22 mouse cellular contexts compared by ENCODE assay signal in the genomic region with DNA sequence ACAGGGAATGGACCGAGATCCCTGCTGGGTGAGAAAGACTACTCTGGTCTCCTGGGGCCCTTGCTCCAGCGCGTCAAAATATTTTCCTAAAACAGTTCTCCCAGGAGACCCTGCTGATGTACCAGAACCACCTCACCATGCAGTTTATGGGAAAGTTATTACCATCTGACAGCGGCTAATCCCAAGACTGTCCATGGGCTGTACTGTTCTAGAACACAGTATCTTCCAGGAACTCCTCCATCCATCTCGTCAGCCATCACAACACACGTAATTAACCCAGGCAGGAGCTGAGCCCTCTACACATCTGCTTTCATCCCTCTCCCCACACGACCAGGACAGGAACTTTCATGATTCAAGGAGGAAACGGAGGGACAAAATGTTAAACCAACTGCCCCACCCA. TPM values are rescaled to one million over a fixed set of nuclear protein-coding genes. Genes with fewer than 3 reads are reported as not detected.
A peak's percentile ranks its signal among the peaks of the same experiment; 100 is the strongest.
DNase-seq lines count a peak whose midpoint lies in the region; ATAC-seq and TF ChIP-seq lines count a peak whose summit lies in the region.
"Had no signal": no experiment of that assay in that cellular context is flagged by ENCODE, and none has a peak within 500 bp of the region (broad histone marks: within the 10 kb centered on the region; RNA-seq: fewer than 3 reads in every experiment).

No protein-coding gene starts in this region.

- no peak overlapping the region for H3K27ac ChIP-seq in heart, embryonic 11.5 days (ENCODE audit: low read depth, low read length)
- H3K27ac ChIP-seq in limb, embryonic 15.5 days, result no peak overlapping the region
- no peak overlapping the region for H3K27ac ChIP-seq in limb, embryonic 10.5 days
- H3K27ac ChIP-seq in lung, postnatal 0 days (ENCODE audit: low read length), result no peak overlapping the region
- H3K27ac ChIP-seq in stomach, postnatal 0 days (replicated peaks), result no peak overlapping the region

- H3K4me1 ChIP-seq in heart, embryonic 11.5 days (ENCODE audit: control insufficient read depth, insufficient read depth, low read length), result peaks cover 3% of the 10 kb centered on the region; the same call in 1 of the 2 replicates
- no peaks in the 10 kb centered on the region for H3K4me1 ChIP-seq in limb, embryonic 15.5 days
- H3K4me1 ChIP-seq in limb, embryonic 10.5 days, result no peaks in the 10 kb centered on the region
- peaks cover 5% of the 10 kb centered on the region; the same call in 1 of the 2 replicates for H3K4me1 ChIP-seq in lung, postnatal 0 days (ENCODE audit: insufficient read depth, low read depth, low read length)
- no peaks in the 10 kb centered on the region; the same call in 1 of the 2 replicates for H3K4me1 ChIP-seq in stomach, postnatal 0 days (replicated peaks; ENCODE audit: control insufficient read depth, insufficient read depth)

- DNase-seq in heart, adult 11 months, result peak; percentile 92
- no peak for DNase-seq in limb, embryonic 10.5 days (ENCODE audit: low spot score)
- DNase-seq in lung, postnatal 0 days (ENCODE audit: low spot score), result no peak
- no peak for DNase-seq in lung, adult 18-20 months
- no peak for DNase-seq in stomach, postnatal 0 days (ENCODE audit: low spot score)
- no peak for DNase-seq in right cerebral cortex, postnatal 14 days
- DNase-seq: adrenal gland, adult 8-10 months; adrenal gland, postnatal 10 days; adrenal gland, postnatal 14 days; adrenal gland, postnatal 25 days; adrenal gland, postnatal 36 days; B cell, adult 2 months; cerebellum, adult 11 months; cerebellum, adult 11-12 months had no signal

- no peak overlapping the region for H3K4me3 ChIP-seq in heart, embryonic 11.5 days (ENCODE audit: low read depth, low read length)
- no peak overlapping the region for H3K4me3 ChIP-seq in limb, embryonic 15.5 days
- H3K4me3 ChIP-seq in limb, embryonic 10.5 days, result no peak overlapping the region
- H3K4me3 ChIP-seq in lung, postnatal 0 days (ENCODE audit: low read depth, low read length), result no peak overlapping the region
- H3K4me3 ChIP-seq in stomach, postnatal 0 days (ENCODE audit: low read depth, low read length), result no peak overlapping the region

- no peak for TF ChIP-seq CTCF in lung, postnatal 0 days (IDR thresholded peaks at IDR 0.05)
- TF ChIP-seq CTCF in stomach, postnatal 0 days (IDR thresholded peaks at IDR 0.05; ENCODE audit: low read depth), result no peak

- H3K4me2 ChIP-seq in heart, embryonic 11.5 days, result no peak overlapping the region
- H3K4me2 ChIP-seq in limb, embryonic 15.5 days, result no peak overlapping the region
- no peak overlapping the region for H3K4me2 ChIP-seq in lung, postnatal 0 days (replicated peaks; ENCODE audit: low read depth, low read length)
- H3K4me2 ChIP-seq in stomach, postnatal 0 days (replicated peaks; ENCODE audit: low read depth), result no peak overlapping the region

- peak; percentile 80 for TF ChIP-seq EP300 in lung, postnatal 0 days (IDR thresholded peaks at IDR 0.05)
- no peak for TF ChIP-seq EP300 in stomach, postnatal 0 days (optimal IDR thresholded peaks at IDR 0.05)

- 71% methylated on average over 8 of the region's 8 CpGs for WGBS in heart, embryonic 11.5 days (ENCODE audit: insufficient replicate concordance)
- WGBS in limb, embryonic 15.5 days, result 63% methylated on average over 8 of the region's 8 CpGs
- 65% methylated on average over 8 of the region's 8 CpGs for WGBS in limb, embryonic 10.5 days
- 53% methylated on average over 8 of the region's 8 CpGs for WGBS in lung, postnatal 0 days
- WGBS in stomach, postnatal 0 days, result 50% methylated on average over 8 of the region's 8 CpGs

- no peak overlapping the region for H3K9ac ChIP-seq in heart, embryonic 11.5 days (ENCODE audit: low read depth, low read length)
- no peak overlapping the region for H3K9ac ChIP-seq in limb, embryonic 15.5 days
- no peak overlapping the region for H3K9ac ChIP-seq in lung, postnatal 0 days (replicated peaks; ENCODE audit: low read depth)
- H3K9ac ChIP-seq in stomach, postnatal 0 days (ENCODE audit: low read length), result no peak overlapping the region

- no peaks in the 10 kb centered on the region for H3K9me3 ChIP-seq in heart, embryonic 11.5 days (replicated peaks; ENCODE audit: control insufficient read depth, low read length)
- H3K9me3 ChIP-seq in limb, embryonic 15.5 days, result no peaks in the 10 kb centered on the region
- no peaks in the 10 kb centered on the region for H3K9me3 ChIP-seq in limb, embryonic 10.5 days (replicated peaks)
- H3K9me3 ChIP-seq in lung, postnatal 0 days (ENCODE audit: low read length), result no peaks in the 10 kb centered on the region
- no peaks in the 10 kb centered on the region for H3K9me3 ChIP-seq in stomach, postnatal 0 days (ENCODE audit: control insufficient read depth, low read length)
- H3K9me3 ChIP-seq: G1E had no signal

- H3K27me3 ChIP-seq in heart, embryonic 11.5 days (ENCODE audit: control insufficient read depth, insufficient read depth, low read length), result no peaks in the 10 kb centered on the region
- H3K27me3 ChIP-seq in limb, embryonic 15.5 days, result no peaks in the 10 kb centered on the region
- no peaks in the 10 kb centered on the region for H3K27me3 ChIP-seq in limb, embryonic 10.5 days (ENCODE audit: low read depth, poor library complexity, severe bottlenecking)
- no peaks in the 10 kb centered on the region for H3K27me3 ChIP-seq in lung, postnatal 0 days (replicated peaks; ENCODE audit: insufficient read depth, low read length)
- no peaks in the 10 kb centered on the region for H3K27me3 ChIP-seq in stomach, postnatal 0 days (ENCODE audit: control insufficient read depth, insufficient read depth, low read length)
- H3K27me3 ChIP-seq: CH12.LX, Patski had no signal

- ATAC-seq in heart, embryonic 11.5 days (replicated peaks; ENCODE audit: insufficient number of reproducible peaks, low FRiP score, low TSS enrichment), result no peak
- 0 out of 2 replicates have a peak, but pooled peaks have one; percentile 9 for ATAC-seq in limb, embryonic 15.5 days (ENCODE audit: insufficient number of reproducible peaks, low FRiP score, low TSS enrichment, low read depth)
- peak; percentile 69 for ATAC-seq in lung, postnatal 0 days
- ATAC-seq in stomach, postnatal 0 days (ENCODE audit: low FRiP score, low TSS enrichment), result peak; percentile 33; the same call in 1 of the 2 replicates
- ATAC-seq: activated CD4-positive, CD25-positive, alpha-beta regulatory T cell, adult 4 months; CD4-positive, CD25-positive, alpha-beta regulatory T cell, adult 4 months; Patski had no signal

- H3K36me3 ChIP-seq in heart, embryonic 11.5 days (ENCODE audit: control insufficient read depth, insufficient read depth, low read length), result no peaks in the 10 kb centered on the region
- H3K36me3 ChIP-seq in limb, embryonic 15.5 days, result no peaks in the 10 kb centered on the region
- H3K36me3 ChIP-seq in limb, embryonic 10.5 days, result no peaks in the 10 kb centered on the region
- no peaks in the 10 kb centered on the region for H3K36me3 ChIP-seq in lung, postnatal 0 days (ENCODE audit: insufficient read depth, low read length)
- H3K36me3 ChIP-seq in stomach, postnatal 0 days (ENCODE audit: control insufficient read depth, insufficient read depth, low read length), result no peaks in the 10 kb centered on the region
- H3K36me3 ChIP-seq: G1E had no signal

RNA-seq across cellular contexts. Expression of gene Accsl, which starts 11.5 kb away (rescaled TPM):
- polyA plus RNA-seq in heart, embryonic 11.5 days (2014; fragmentation: Nextera tagmentation; extraction: Ambion mirVana), result not detected in 2 replicates
- not detected in 2 replicates for polyA plus RNA-seq in limb, embryonic 15.5 days (2015; fragmentation: Nextera tagmentation; extraction: Ambion mirVana)
- not detected in 2 replicates for polyA plus RNA-seq in limb, embryonic 10.5 days (2016; fragmentation: Nextera tagmentation; extraction: Ambion mirVana)
- polyA plus RNA-seq in lung, postnatal 0 days (2015; fragmentation: Nextera tagmentation; extraction: Ambion mirVana), result not detected in 2 replicates
- polyA plus RNA-seq in stomach, postnatal 0 days (2015; fragmentation: Nextera tagmentation; extraction: Ambion mirVana), result not detected in 2 replicates
- polyA plus RNA-seq: activated CD4-positive, CD25-positive, alpha-beta regulatory T cell, adult 4 months; adrenal gland, adult 2 months; CD4-positive, CD25-positive, alpha-beta regulatory T cell, adult 4 months; G1E; Patski had no signal

RNA-seq across cellular contexts. Expression of gene Accs, which starts 30.7 kb away (rescaled TPM):
- 6.6 and 7.7 TPM in 2 replicates for polyA plus RNA-seq in heart, embryonic 11.5 days (2014; fragmentation: Nextera tagmentation; extraction: Ambion mirVana)
- 6.5 and 7.8 TPM in 2 replicates for polyA plus RNA-seq in limb, embryonic 15.5 days (2015; fragmentation: Nextera tagmentation; extraction: Ambion mirVana)
- polyA plus RNA-seq in limb, embryonic 10.5 days (2016; fragmentation: Nextera tagmentation; extraction: Ambion mirVana), result 9.3 and 10.2 TPM in 2 replicates
- 5.7 and 6.0 TPM in 2 replicates for polyA plus RNA-seq in lung, postnatal 0 days (2015; fragmentation: Nextera tagmentation; extraction: Ambion mirVana)
- 4.7 and 5.0 TPM in 2 replicates for polyA plus RNA-seq in stomach, postnatal 0 days (2015; fragmentation: Nextera tagmentation; extraction: Ambion mirVana)

RNA-seq across cellular contexts. Expression of gene Ext2, which starts 58.1 kb away (rescaled TPM):
- 60.3 and 75.6 TPM in 2 replicates for polyA plus RNA-seq in heart, embryonic 11.5 days (2014; fragmentation: Nextera tagmentation; extraction: Ambion mirVana)
- 114 and 121 TPM in 2 replicates for polyA plus RNA-seq in limb, embryonic 15.5 days (2015; fragmentation: Nextera tagmentation; extraction: Ambion mirVana)
- polyA plus RNA-seq in limb, embryonic 10.5 days (2016; fragmentation: Nextera tagmentation; extraction: Ambion mirVana), result 70.0 and 79.1 TPM in 2 replicates
- 69.6 and 76.6 TPM in 2 replicates for polyA plus RNA-seq in lung, postnatal 0 days (2015; fragmentation: Nextera tagmentation; extraction: Ambion mirVana)
- polyA plus RNA-seq in stomach, postnatal 0 days (2015; fragmentation: Nextera tagmentation; extraction: Ambion mirVana), result 51.0 and 51.2 TPM in 2 replicates
